Mouse (Mus musculus) liver, postnatal 0 days (tissue): Measurements from ENCODE around the gene Atf1. TPM values are rescaled to one million over a fixed set of nuclear protein-coding genes. Genes with fewer than 3 reads are reported as not detected.
"Not testable (repeated sequence)": the region's sequence is repeated elsewhere in the genome, so short reads cannot be mapped to it uniquely, and the experiment has no call there.

ENCODE experiments used
- ATAC-seq: fragments of 200-750 bp; cut with Nextera tagmentation; 2 replicates; pipeline ENCODE4 v1.8.0; 2017; ENCODE audit warnings: mild to moderate bottlenecking, moderate library complexity
- DNase-seq: peaks from one replicate; pipeline ENCODE4 v3.0.0-alpha.2; 2016
- H3K27ac ChIP-seq: fragments of 300-500 bp; sonication (generic); 2 replicates; pipeline ENCODE4 v1.5.1; 2014; ENCODE audit warnings: antibody characterized with exemption, moderate library complexity, mild to moderate bottlenecking, low read depth
- H3K27me3 ChIP-seq: fragments of 300-500 bp; sonication (generic); 2 replicates; pipeline ENCODE4 v1.6.1; 2014; ENCODE audit warnings: low read length, control low read depth, mixed read lengths; ENCODE audit not compliant: insufficient read depth
- H3K36me3 ChIP-seq: fragments of 300-500 bp; sonication (generic); replicated peaks from 2 replicates; pipeline ENCODE4 v1.6.1; 2014; ENCODE audit warnings: mild to moderate bottlenecking, control low read depth, low read length, moderate library complexity, mixed read lengths; ENCODE audit not compliant: insufficient read depth
- H3K4me1 ChIP-seq: fragments of 300-500 bp; sonication (generic); 2 replicates; pipeline ENCODE4 v1.6.1; 2014; ENCODE audit warnings: antibody characterized with exemption, mild to moderate bottlenecking, control low read depth; ENCODE audit not compliant: insufficient read depth
- H3K4me2 ChIP-seq: fragments of 300-500 bp; sonication (generic); 2 replicates; pipeline ENCODE4 v1.6.1; 2014; ENCODE audit warnings: low read depth, mild to moderate bottlenecking, low read length, moderate library complexity, mixed read lengths
- H3K4me3 ChIP-seq: fragments of 300-500 bp; sonication (generic); 2 replicates; pipeline ENCODE4 v1.5.1; 2014; ENCODE audit warnings: low read depth, low read length
- H3K9ac ChIP-seq: fragments of 300-500 bp; sonication (generic); replicated peaks from 2 replicates; pipeline ENCODE4 v1.6.1; 2014; ENCODE audit warnings: mild to moderate bottlenecking, moderate library complexity
- H3K9me3 ChIP-seq: fragments of 300-500 bp; sonication (generic); 2 replicates; pipeline ENCODE4 v1.6.1; 2016; ENCODE audit warnings: mild to moderate bottlenecking, control low read depth, low read length, mixed read lengths
- CTCF ChIP-seq: sonication (generic); IDR thresholded peaks from 2 replicates; pipeline ENCODE4 v1.5.1; 2016; ENCODE audit warnings: antibody characterized with exemption, low read depth
- WGBS: fragments of 180-500 bp; shearing (Covaris S2); extraction: QIAGEN DNeasy Blood & Tissue Kit; methylation state at CpG from one replicate; pipeline ENCODE4 v1.1.7; 2014; ENCODE audit not compliant: insufficient replicate concordance; 5-methylcytosine and 5-hydroxymethylcytosine counted together
- polyA plus RNA-seq: library from polyadenylated mRNA; unstranded; fragments of >200 nt; fragmentation: Nextera tagmentation; extraction: Ambion mirVana; gene quantifications from 2 replicates; pipeline ENCODE4 v1.2.1, GENCODE M21; 2015

Atf1 gene
- polyA plus RNA-seq, 1 experiment from 2014 or later, result 24.4 TPM

GRCm38 (mm10) chr15:100307438-100308096, 79.9 kb downstream of the Atf1 start:
- ATAC-seq (peak; percentile 28), DNase-seq (peak; percentile 46)
- peak; percentile 68 for TF ChIP-seq CTCF
- H3K27me3 ChIP-seq, H3K9ac ChIP-seq, H3K4me3 ChIP-seq, H3K27ac ChIP-seq, H3K9me3 ChIP-seq, H3K36me3 ChIP-seq, H3K4me2 ChIP-seq: not testable (repeated sequence)
- 33% methylated on average over 10 of the region's 11 CpGs for WGBS
- peaks cover 19% of the 10 kb centered on the region for H3K4me1 ChIP-seq

Other genes starting within 250 kb of the Atf1 start
- 2.1 and 2.3 TPM in 2 replicates for gene Dip2b, start 189.2 kb upstream of the Atf1 start, polyA plus RNA-seq
- gene Tmprss12, start 53.0 kb downstream of the Atf1 start, polyA plus RNA-seq, result not detected in 2 replicates
- 9.7 and 12.4 TPM in 2 replicates for gene Mettl7a1, start 76.3 kb downstream of the Atf1 start, polyA plus RNA-seq
- gene Mettl7a3, start 107.1 kb downstream of the Atf1 start, polyA plus RNA-seq, result not detected in 2 replicates
- 0.12 and 0.15 TPM in 2 replicates for gene Methig1, start 125.3 kb downstream of the Atf1 start, polyA plus RNA-seq
- gene Mettl7a2, start 125.4 kb downstream of the Atf1 start, polyA plus RNA-seq, result not detected in 2 replicates
- not detected in 2 replicates for gene Higd1c, start 136.7 kb downstream of the Atf1 start, polyA plus RNA-seq
- gene Gm5475, start 194.3 kb downstream of the Atf1 start, polyA plus RNA-seq, result 0.04 TPM in 1 of 2 replicates, not detected in the other
- gene Slc11a2, start 197.3 kb downstream of the Atf1 start, polyA plus RNA-seq, result 15.0 and 16.3 TPM in 2 replicates
- gene Letmd1, start 241.2 kb downstream of the Atf1 start, polyA plus RNA-seq, result 14.4 and 16.3 TPM in 2 replicates